Mouse (Mus musculus): ENCODE results near the gene Ubxn11.

The Ubxn11 gene

GRCm38 (mm10) chr4:134118126-134118800, 15.9 kb downstream of the Ubxn11 start:
- DNase-seq (ENCODE audit: low spot score), result no peak

- no peak for DNase-seq (ENCODE audit: low spot score)
These were observed 16.7 kb downstream of the Ubxn11 start for GRCm38 (mm10) chr4:134119042-134119441.

- DNase-seq (ENCODE audit: low spot score), result no peak
These were observed 17.3 kb downstream of the Ubxn11 start for GRCm38 (mm10) chr4:134119644-134120043.

GRCm38 (mm10) chr4:134120192-134120805, 17.9 kb downstream of the Ubxn11 start:
- DNase-seq (ENCODE audit: low spot score), result no peak

GRCm38 (mm10) chr4:134120916-134121315, 18.5 kb downstream of the Ubxn11 start:
- no peak for DNase-seq (ENCODE audit: low spot score)

GRCm38 (mm10) chr4:134121571-134121970, 19.2 kb downstream of the Ubxn11 start:
- no peak for DNase-seq (ENCODE audit: low spot score)

GRCm38 (mm10) chr4:134122281-134122680, 19.9 kb downstream of the Ubxn11 start:
- DNase-seq (ENCODE audit: low spot score), result no peak

GRCm38 (mm10) chr4:134123147-134123546, 20.8 kb downstream of the Ubxn11 start:
- no peak for DNase-seq (ENCODE audit: low spot score)

GRCm38 (mm10) chr4:134123680-134124551, 21.5 kb downstream of the Ubxn11 start:
- no peak for DNase-seq (ENCODE audit: low spot score)

- no peak for DNase-seq (ENCODE audit: low spot score)
These were observed 23.2 kb downstream of the Ubxn11 start for GRCm38 (mm10) chr4:134125383-134126060.

- no peak for DNase-seq (ENCODE audit: low spot score)
These were observed 24.1 kb downstream of the Ubxn11 start for GRCm38 (mm10) chr4:134126300-134127120.

GRCm38 (mm10) chr4:134127121-134127455, 24.7 kb downstream of the Ubxn11 start:
- DNase-seq (ENCODE audit: low spot score), result no peak

GRCm38 (mm10) chr4:134127793-134128192, 25.4 kb downstream of the Ubxn11 start:
- no peak for DNase-seq (ENCODE audit: low spot score)

- DNase-seq (ENCODE audit: low spot score), result peak; percentile 84
These were observed 26.0 kb downstream of the Ubxn11 start, which contains the start of gene Sh3bgrl3 for GRCm38 (mm10) chr4:134128221-134128982. Gene Sh3bgrl3, minus strand, starts transcription at chr4:134128789.

GRCm38 (mm10) chr4:134128983-134129362, 26.6 kb downstream of the Ubxn11 start:
- peak; percentile 36 for DNase-seq (ENCODE audit: low spot score)

- DNase-seq (ENCODE audit: low spot score), result no peak
These were observed 27.1 kb downstream of the Ubxn11 start for GRCm38 (mm10) chr4:134129482-134129881.

GRCm38 (mm10) chr4:134132117-134132516, 29.7 kb downstream of the Ubxn11 start:
- no peak for DNase-seq (ENCODE audit: low spot score)

GRCm38 (mm10) chr4:134132519-134133095, 30.2 kb downstream of the Ubxn11 start:
- no peak for DNase-seq (ENCODE audit: low spot score)

- DNase-seq (ENCODE audit: low spot score), result no peak
These were observed 34.0 kb downstream of the Ubxn11 start for GRCm38 (mm10) chr4:134136280-134136926.

GRCm38 (mm10) chr4:134138857-134139256, 36.5 kb downstream of the Ubxn11 start:
- DNase-seq (ENCODE audit: low spot score), result no peak
